Mouse (Mus musculus) forebrain, embryonic 12.5 days (tissue): ENCODE data around the gene Dtx3. TPM values are rescaled to one million over a fixed set of nuclear protein-coding genes. Genes with fewer than 3 reads are reported as not detected.

Experiments
- ATAC-seq: fragments of 200-750 bp; cut with Nextera tagmentation; 2 replicates; pipeline ENCODE4 v1.8.0; 2017; ENCODE audit warnings: moderate TSS enrichment; ENCODE audit not compliant: low FRiP score
- H3K27ac ChIP-seq: fragments of 300-500 bp; sonication (generic); 2 replicates; pipeline ENCODE4 v1.5.1; 2016; ENCODE audit warnings: mild to moderate bottlenecking
- H3K27me3 ChIP-seq: fragments of 300-500 bp; sonication (generic); 2 replicates; pipeline ENCODE4 v1.6.1; 2016; ENCODE audit warnings: mild to moderate bottlenecking
- H3K36me3 ChIP-seq: fragments of 300-500 bp; sonication (generic); replicated peaks from 2 replicates; pipeline ENCODE4 v1.6.1; 2016; ENCODE audit warnings: mild to moderate bottlenecking
- H3K4me1 ChIP-seq: fragments of 300-500 bp; sonication (generic); 2 replicates; pipeline ENCODE4 v1.6.1; 2016
- H3K4me2 ChIP-seq: fragments of 300-500 bp; sonication (generic); 2 replicates; pipeline ENCODE4 v1.6.1; 2016; ENCODE audit warnings: mild to moderate bottlenecking, moderate library complexity
- H3K4me3 ChIP-seq: fragments of 300-500 bp; sonication (generic); replicated peaks from 2 replicates; pipeline ENCODE4 v1.5.1; 2016; ENCODE audit warnings: mild to moderate bottlenecking
- H3K9ac ChIP-seq: fragments of 300-500 bp; sonication (generic); 2 replicates; pipeline ENCODE4 v1.6.1; 2016; ENCODE audit warnings: mild to moderate bottlenecking
- H3K9me3 ChIP-seq: fragments of 300-500 bp; sonication (generic); 2 replicates; pipeline ENCODE4 v1.6.1; 2016
- WGBS: fragments of 180-500 bp; shearing (Covaris S2); methylation state at CpG from one replicate; pipeline ENCODE4 v1.1.7; 2016; 5-methylcytosine and 5-hydroxymethylcytosine counted together
- polyA plus RNA-seq: library from polyadenylated mRNA; unstranded; fragments of >200 nt; fragmentation: Nextera tagmentation; extraction: Ambion mirVana; gene quantifications from 2 replicates; pipeline ENCODE4 v1.2.1, GENCODE M21; 2016

The Dtx3 gene
- polyA plus RNA-seq, 1 experiment from 2014 or later, result 172 TPM

DNA sequence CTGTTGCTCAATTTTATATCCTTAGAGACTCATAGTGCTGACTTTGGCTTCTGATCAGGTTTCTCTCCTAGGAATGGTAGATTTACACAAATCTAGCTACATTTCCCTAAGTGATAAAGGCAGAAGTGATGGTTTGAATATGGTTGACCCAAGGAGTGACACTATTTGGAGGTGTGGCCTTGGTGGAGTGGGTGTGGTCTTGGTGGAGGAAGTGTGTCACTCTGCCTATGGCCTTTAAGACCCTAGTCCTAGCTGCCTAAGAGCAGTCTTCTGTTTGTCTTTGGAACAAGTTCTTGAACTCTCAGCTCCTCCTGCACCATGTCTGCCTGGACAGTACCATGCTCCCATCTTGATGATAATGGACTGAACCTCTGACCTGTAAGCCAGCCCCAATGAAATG lies 21.6 kb upstream of the Dtx3 start:
- Histone ChIP-seq H3K27ac (no peak overlapping the region), H3K9me3 (no peaks in the 10 kb centered on the region), H3K9ac (no peak overlapping the region), H3K4me1 (no peaks in the 10 kb centered on the region), H3K4me2 (no peak overlapping the region), H3K27me3 (peaks cover 5% of the 10 kb centered on the region; the same call in 1 of the 2 replicates), H3K36me3 (no peaks in the 10 kb centered on the region), H3K4me3 (no peak overlapping the region)
- ATAC-seq, result no peak

DNA sequence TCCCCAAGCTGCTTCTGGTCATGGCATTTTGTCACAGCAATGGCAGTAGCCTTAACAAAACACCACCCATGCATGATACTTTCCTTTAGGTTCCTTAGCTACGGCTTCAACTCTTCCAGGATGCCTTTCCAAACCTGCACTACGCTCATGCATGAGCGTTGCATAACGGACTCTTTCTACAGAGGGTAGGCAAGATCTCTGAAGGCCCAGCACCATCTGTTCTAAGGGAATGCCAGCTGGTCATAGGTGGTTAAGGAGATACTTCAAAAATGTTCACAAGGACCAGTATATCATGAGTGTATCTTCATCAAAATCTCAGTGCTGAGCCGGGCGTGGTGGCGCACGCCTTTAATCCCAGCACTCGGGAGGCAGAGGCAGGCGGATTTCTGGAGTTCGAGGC lies 20.9 kb upstream of the Dtx3 start:
- no peak overlapping the region for H3K4me3 ChIP-seq
- no peak overlapping the region for H3K27ac ChIP-seq
- WGBS, result 95% methylated on average over 11 of the region's 11 CpGs
- no peak for ATAC-seq
- peaks cover 5% of the 10 kb centered on the region; the same call in 1 of the 2 replicates for H3K27me3 ChIP-seq
- H3K9ac ChIP-seq, result no peak overlapping the region
- no peaks in the 10 kb centered on the region for H3K9me3 ChIP-seq
- H3K4me1 ChIP-seq, result peaks cover 3% of the 10 kb centered on the region; the same call in 1 of the 2 replicates
- H3K36me3 ChIP-seq, result no peaks in the 10 kb centered on the region
- H3K4me2 ChIP-seq, result no peak overlapping the region

GRCm38 (mm10) chr10:127214422-127214803 lies 18.9 kb upstream of the Dtx3 start:
- Histone ChIP-seq H3K4me3 (no peak overlapping the region), H3K9me3 (no peaks in the 10 kb centered on the region), H3K27me3 (peaks cover 5% of the 10 kb centered on the region; the same call in 1 of the 2 replicates), H3K27ac (no peak overlapping the region), H3K4me2 (no peak overlapping the region), H3K36me3 (no peaks in the 10 kb centered on the region), H3K9ac (no peak overlapping the region), H3K4me1 (peaks cover 16% of the 10 kb centered on the region)
- WGBS, result 52% methylated on average over 1 of the region's 1 CpGs
- ATAC-seq, result no peak

GRCm38 (mm10) chr10:127213704-127214421 lies 18.3 kb upstream of the Dtx3 start:
- no peak for ATAC-seq
- Histone ChIP-seq H3K4me2 (no peak overlapping the region), H3K9ac (no peak overlapping the region), H3K4me3 (no peak overlapping the region), H3K27ac (no peak overlapping the region), H3K27me3 (peaks cover 5% of the 10 kb centered on the region; the same call in 1 of the 2 replicates), H3K9me3 (no peaks in the 10 kb centered on the region), H3K36me3 (0 out of 2 replicates have a peak, but pooled peaks cover under 1% of the 10 kb centered on the region), H3K4me1 (peaks cover 16% of the 10 kb centered on the region)
- WGBS, result 86% methylated on average over 13 of the region's 13 CpGs

- no peak for ATAC-seq
- Histone ChIP-seq H3K4me3 (no peak overlapping the region), H3K4me1 (peaks cover 16% of the 10 kb centered on the region), H3K27me3 (peaks cover 5% of the 10 kb centered on the region; the same call in 1 of the 2 replicates), H3K36me3 (peaks cover 6% of the 10 kb centered on the region; the same call in 1 of the 2 replicates), H3K9me3 (no peaks in the 10 kb centered on the region), H3K9ac (no peak overlapping the region), H3K27ac (no peak overlapping the region), H3K4me2 (no peak overlapping the region)
- WGBS, result 94% methylated on average over 8 of the region's 8 CpGs
These were observed 17.7 kb upstream of the Dtx3 start for GRCm38 (mm10) chr10:127213272-127213671.

GRCm38 (mm10) chr10:127211414-127211854 lies 15.9 kb upstream of the Dtx3 start, which contains the start of gene Pip4k2c:
TSS of gene Pip4k2c (minus strand) at chr10:127211585.
- Histone ChIP-seq H3K4me3 (peak within 1 kb of the TSS; percentile 88), H3K9ac (peak within 1 kb of the TSS; percentile 87), H3K9me3 (no peaks in the 10 kb centered on the region), H3K4me2 (peak within 1 kb of the TSS; percentile 94), H3K4me1 (peaks cover 16% of the 10 kb centered on the region), H3K27ac (peak within 1 kb of the TSS; percentile 53; the same call in 1 of the 2 replicates), H3K27me3 (peaks cover 5% of the 10 kb centered on the region; the same call in 1 of the 2 replicates), H3K36me3 (peaks cover 21% of the 10 kb centered on the region)
- peak; percentile 98 for ATAC-seq
- 1% methylated on average over 47 of the region's 47 CpGs for WGBS

- peak overlapping the region; percentile 87 for H3K9ac ChIP-seq
- no peaks in the 10 kb centered on the region for H3K9me3 ChIP-seq
- 0% methylated on average over 25 of the region's 25 CpGs for WGBS
- peaks cover 16% of the 10 kb centered on the region for H3K4me1 ChIP-seq
- peak overlapping the region; percentile 88 for H3K4me3 ChIP-seq
- H3K4me2 ChIP-seq, result peak overlapping the region; percentile 94
- H3K27ac ChIP-seq, result peak overlapping the region; percentile 53; the same call in 1 of the 2 replicates
- peaks cover 26% of the 10 kb centered on the region for H3K36me3 ChIP-seq
- H3K27me3 ChIP-seq, result peaks cover 5% of the 10 kb centered on the region; the same call in 1 of the 2 replicates
- peak; percentile 64 for ATAC-seq
These were observed 15.5 kb upstream of the Dtx3 start for GRCm38 (mm10) chr10:127210961-127211405.

- Histone ChIP-seq H3K27me3 (peaks cover 5% of the 10 kb centered on the region; the same call in 1 of the 2 replicates), H3K4me2 (peak overlapping the region; percentile 94), H3K4me3 (peak overlapping the region; percentile 88), H3K4me1 (peaks cover 16% of the 10 kb centered on the region), H3K9me3 (no peaks in the 10 kb centered on the region), H3K9ac (no peak overlapping the region), H3K27ac (no peak overlapping the region), H3K36me3 (peaks cover 35% of the 10 kb centered on the region)
- 82% methylated on average over 13 of the region's 13 CpGs for WGBS
- ATAC-seq, result no peak
These were observed 14.5 kb upstream of the Dtx3 start for GRCm38 (mm10) chr10:127209928-127210570.

GRCm38 (mm10) chr10:127208921-127209320 lies 13.4 kb upstream of the Dtx3 start:
- WGBS, result 79% methylated on average over 4 of the region's 4 CpGs
- ATAC-seq, result no peak
- H3K4me1 ChIP-seq, result peaks cover 16% of the 10 kb centered on the region
- no peak overlapping the region for H3K9ac ChIP-seq
- H3K36me3 ChIP-seq, result peaks cover 42% of the 10 kb centered on the region
- peaks cover 5% of the 10 kb centered on the region; the same call in 1 of the 2 replicates for H3K27me3 ChIP-seq
- H3K4me2 ChIP-seq, result no peak overlapping the region
- H3K27ac ChIP-seq, result no peak overlapping the region
- H3K4me3 ChIP-seq, result no peak overlapping the region
- H3K9me3 ChIP-seq, result no peaks in the 10 kb centered on the region

DNA sequence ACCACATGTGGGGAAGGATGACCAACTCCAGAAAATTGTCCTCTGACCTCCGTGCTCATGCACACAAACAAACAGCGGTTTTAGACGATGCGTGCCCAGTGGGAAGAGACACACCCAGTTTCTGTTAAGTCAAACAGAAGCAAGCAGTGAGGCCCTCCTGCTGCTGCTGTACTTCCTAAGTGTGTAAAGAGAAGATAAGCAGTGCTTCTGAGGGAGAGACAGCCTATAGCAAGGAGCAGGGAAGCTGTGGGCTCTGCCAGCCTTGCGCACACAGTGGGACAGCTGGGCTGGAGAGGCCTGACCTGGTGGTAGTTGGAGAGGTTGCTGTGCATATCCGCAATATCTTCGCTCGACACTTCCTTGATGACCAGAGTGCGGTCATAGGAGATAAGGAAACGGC lies 9.8 kb upstream of the Dtx3 start:
- no peak overlapping the region for H3K4me3 ChIP-seq

GRCm38 (mm10) chr10:127204589-127204988 lies 9.1 kb upstream of the Dtx3 start:
- Histone ChIP-seq H3K4me3 (no peak overlapping the region), H3K9ac (no peak overlapping the region), H3K4me2 (no peak overlapping the region), H3K4me1 (no peaks in the 10 kb centered on the region), H3K27ac (no peak overlapping the region), H3K36me3 (peaks cover 77% of the 10 kb centered on the region), H3K9me3 (no peaks in the 10 kb centered on the region), H3K27me3 (no peaks in the 10 kb centered on the region)
- 92% methylated on average over 5 of the region's 5 CpGs for WGBS
- ATAC-seq, result no peak

More for the DNA sequence above, 9.8 kb upstream of the Dtx3 start:
- Histone ChIP-seq H3K9me3 (no peaks in the 10 kb centered on the region), H3K27me3 (no peaks in the 10 kb centered on the region), H3K36me3 (peaks cover 69% of the 10 kb centered on the region), H3K9ac (no peak overlapping the region), H3K27ac (no peak overlapping the region), H3K4me2 (no peak overlapping the region), H3K4me1 (peaks cover 6% of the 10 kb centered on the region)
- 92% methylated on average over 10 of the region's 10 CpGs for WGBS
- no peak for ATAC-seq

DNA sequence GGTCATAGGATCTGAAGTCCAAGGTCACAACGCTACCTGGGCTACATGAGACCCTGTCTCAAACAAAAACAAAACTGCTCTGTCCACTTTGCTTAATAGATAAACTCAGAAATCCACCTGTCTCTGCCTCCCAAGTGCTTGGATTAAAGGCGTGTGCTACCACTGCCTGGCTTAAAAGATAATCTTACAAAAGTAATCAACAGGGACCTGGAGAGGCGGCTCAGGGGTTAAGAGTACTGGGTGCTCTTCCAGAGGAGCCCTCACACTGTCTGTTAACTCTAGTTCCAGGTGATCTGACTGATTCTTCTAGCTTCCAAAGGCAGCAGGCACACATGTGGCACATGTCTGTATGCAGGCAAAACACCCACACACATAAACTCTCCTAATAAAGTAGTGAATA lies 7.6 kb upstream of the Dtx3 start:
- peaks cover 85% of the 10 kb centered on the region for H3K36me3 ChIP-seq

More for the DNA sequence above, 7.6 kb upstream of the Dtx3 start:
- Histone ChIP-seq H3K9ac (no peak overlapping the region), H3K4me3 (no peak overlapping the region), H3K9me3 (no peaks in the 10 kb centered on the region), H3K27ac (no peak overlapping the region), H3K4me1 (no peaks in the 10 kb centered on the region), H3K4me2 (no peak overlapping the region), H3K27me3 (no peaks in the 10 kb centered on the region)
- no peak for ATAC-seq
- 92% methylated on average over 3 of the region's 3 CpGs for WGBS
